Mouse (Mus musculus) heart, embryonic 16.5 days (tissue): ENCODE results near the gene Papss2. TPM values are rescaled to one million over a fixed set of nuclear protein-coding genes. Genes with fewer than 3 reads are reported as not detected.

Experiments used
- ATAC-seq: fragments of 200-750 bp; cut with Nextera tagmentation; replicated peaks from 2 replicates; pipeline ENCODE4 v1.8.0; 2017; ENCODE audit warnings: moderate number of reproducible peaks; ENCODE audit not compliant: insufficient read depth, low FRiP score; ENCODE audit errors: extremely low read depth
- H3K27ac ChIP-seq: fragments of 300-500 bp; sonication (generic); 2 replicates; pipeline ENCODE4 v1.5.1; 2014; ENCODE audit warnings: mild to moderate bottlenecking, low read length, control low read depth, moderate library complexity
- H3K27me3 ChIP-seq: fragments of 300-500 bp; sonication (generic); 2 replicates; pipeline ENCODE4 v1.6.1; 2014; ENCODE audit warnings: low read length, mixed read lengths; ENCODE audit not compliant: control insufficient read depth, insufficient read depth
- H3K36me3 ChIP-seq: fragments of 300-500 bp; sonication (generic); 2 replicates; pipeline ENCODE4 v1.6.1; 2014; ENCODE audit not compliant: control insufficient read depth, insufficient read depth
- H3K4me1 ChIP-seq: fragments of 300-500 bp; sonication (generic); 2 replicates; pipeline ENCODE4 v1.6.1; 2014; ENCODE audit warnings: low read length, mixed read lengths; ENCODE audit not compliant: control insufficient read depth, insufficient read depth
- H3K4me2 ChIP-seq: fragments of 300-500 bp; sonication (generic); 2 replicates; pipeline ENCODE4 v1.6.1; 2014; ENCODE audit warnings: low read depth, mild to moderate bottlenecking, control low read depth, low read length
- H3K4me3 ChIP-seq: fragments of 300-500 bp; sonication (generic); 2 replicates; pipeline ENCODE4 v1.5.1; 2014; ENCODE audit warnings: mild to moderate bottlenecking, control low read depth, low read length
- H3K9ac ChIP-seq: fragments of 300-500 bp; sonication (generic); 2 replicates; pipeline ENCODE4 v1.6.1; 2014; ENCODE audit warnings: low read length, control low read depth
- H3K9me3 ChIP-seq: fragments of 300-500 bp; sonication (generic); replicated peaks from 2 replicates; pipeline ENCODE4 v1.6.1; 2016; ENCODE audit warnings: low read length; ENCODE audit not compliant: control insufficient read depth
- WGBS: fragments of 180-500 bp; shearing (Covaris S2); extraction: QIAGEN DNeasy Blood & Tissue Kit; methylation state at CpG from one replicate; pipeline ENCODE4 v1.1.7; 2014; 5-methylcytosine and 5-hydroxymethylcytosine counted together
- polyA plus RNA-seq: library from polyadenylated mRNA; unstranded; fragments of >200 nt; fragmentation: Nextera tagmentation; extraction: Ambion mirVana; gene quantifications from 2 replicates; pipeline ENCODE4 v1.2.1, GENCODE M21; 2015

The Papss2 gene
- polyA plus RNA-seq, 1 experiment from 2014 or later, result 5.8 TPM

DNA sequence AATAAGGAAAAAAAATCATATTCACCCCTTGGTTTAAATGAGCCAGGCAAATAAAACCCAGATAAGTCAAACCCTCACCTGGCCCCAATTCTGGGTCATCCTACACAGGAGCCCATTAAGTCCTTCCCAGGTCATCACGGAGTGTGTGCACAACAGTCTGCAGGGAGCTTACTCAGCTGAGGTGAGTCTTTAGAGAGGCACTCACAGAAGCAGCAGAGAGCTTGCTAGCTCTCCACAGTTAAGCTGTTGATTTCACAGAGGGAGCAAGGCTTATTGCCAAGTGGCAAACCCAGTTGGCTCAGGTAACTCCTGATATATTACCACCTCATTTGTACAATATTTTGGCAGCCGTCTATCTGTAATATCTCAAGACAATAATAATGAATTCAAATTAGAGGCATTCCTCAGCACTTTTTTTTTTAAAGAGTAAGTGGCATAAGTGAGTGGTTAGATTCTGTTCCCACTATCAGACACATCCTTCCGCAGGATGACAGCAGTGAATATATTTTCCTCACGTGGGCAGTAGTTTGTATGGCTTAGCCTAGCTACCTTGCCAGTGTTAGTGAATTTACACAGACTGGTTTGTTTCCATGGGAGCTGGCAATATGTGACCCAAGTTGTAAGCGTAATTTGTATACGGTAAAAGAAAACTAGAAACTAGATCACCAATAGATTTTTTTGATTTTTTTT, 9.1 kb downstream of the Papss2 start:
- no peaks in the 10 kb centered on the region for H3K9me3 ChIP-seq
- no peak overlapping the region for H3K4me3 ChIP-seq
- 80% methylated on average over 6 of the region's 6 CpGs for WGBS
- no peak overlapping the region for H3K27ac ChIP-seq
- H3K27me3 ChIP-seq, result no peaks in the 10 kb centered on the region
- no peaks in the 10 kb centered on the region for H3K4me1 ChIP-seq
- no peak overlapping the region for H3K4me2 ChIP-seq
- ATAC-seq, result no peak
- no peaks in the 10 kb centered on the region for H3K36me3 ChIP-seq
- H3K9ac ChIP-seq, result no peak overlapping the region

GRCm38 (mm10) chr19:32606227-32606827, 10.7 kb downstream of the Papss2 start:
- no peak overlapping the region for H3K4me2 ChIP-seq
- no peak for ATAC-seq
- WGBS, result 76% methylated on average over 4 of the region's 4 CpGs
- no peaks in the 10 kb centered on the region for H3K9me3 ChIP-seq
- no peaks in the 10 kb centered on the region for H3K27me3 ChIP-seq
- H3K4me1 ChIP-seq, result no peaks in the 10 kb centered on the region
- no peak overlapping the region for H3K9ac ChIP-seq
- H3K36me3 ChIP-seq, result no peaks in the 10 kb centered on the region
- no peak overlapping the region for H3K4me3 ChIP-seq
- H3K27ac ChIP-seq, result no peak overlapping the region

DNA sequence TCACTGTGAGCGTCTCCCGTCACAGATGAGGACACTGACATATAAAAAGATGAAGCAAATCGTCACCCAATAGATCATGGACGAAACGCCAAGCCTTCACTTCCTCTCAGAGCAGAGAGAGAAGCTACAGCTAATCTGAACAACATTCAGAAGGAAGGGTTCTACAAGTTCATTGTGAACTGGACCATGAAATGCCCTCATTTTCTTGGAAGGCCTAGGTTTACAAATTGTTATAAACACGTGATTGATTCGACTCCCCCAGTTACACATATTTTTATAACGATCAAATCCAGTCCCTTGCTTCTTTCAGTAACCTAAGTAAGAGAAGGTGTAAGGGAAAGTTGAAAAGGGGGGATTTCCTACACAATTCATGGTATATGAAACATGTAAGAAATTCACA, 11.4 kb downstream of the Papss2 start:
- no peaks in the 10 kb centered on the region for H3K4me1 ChIP-seq
- no peaks in the 10 kb centered on the region for H3K9me3 ChIP-seq
- no peak overlapping the region for H3K4me2 ChIP-seq
- no peak overlapping the region for H3K27ac ChIP-seq
- no peak overlapping the region for H3K9ac ChIP-seq
- H3K27me3 ChIP-seq, result no peaks in the 10 kb centered on the region
- ATAC-seq, result no peak
- H3K4me3 ChIP-seq, result no peak overlapping the region
- 79% methylated on average over 8 of the region's 8 CpGs for WGBS
- no peaks in the 10 kb centered on the region for H3K36me3 ChIP-seq

DNA sequence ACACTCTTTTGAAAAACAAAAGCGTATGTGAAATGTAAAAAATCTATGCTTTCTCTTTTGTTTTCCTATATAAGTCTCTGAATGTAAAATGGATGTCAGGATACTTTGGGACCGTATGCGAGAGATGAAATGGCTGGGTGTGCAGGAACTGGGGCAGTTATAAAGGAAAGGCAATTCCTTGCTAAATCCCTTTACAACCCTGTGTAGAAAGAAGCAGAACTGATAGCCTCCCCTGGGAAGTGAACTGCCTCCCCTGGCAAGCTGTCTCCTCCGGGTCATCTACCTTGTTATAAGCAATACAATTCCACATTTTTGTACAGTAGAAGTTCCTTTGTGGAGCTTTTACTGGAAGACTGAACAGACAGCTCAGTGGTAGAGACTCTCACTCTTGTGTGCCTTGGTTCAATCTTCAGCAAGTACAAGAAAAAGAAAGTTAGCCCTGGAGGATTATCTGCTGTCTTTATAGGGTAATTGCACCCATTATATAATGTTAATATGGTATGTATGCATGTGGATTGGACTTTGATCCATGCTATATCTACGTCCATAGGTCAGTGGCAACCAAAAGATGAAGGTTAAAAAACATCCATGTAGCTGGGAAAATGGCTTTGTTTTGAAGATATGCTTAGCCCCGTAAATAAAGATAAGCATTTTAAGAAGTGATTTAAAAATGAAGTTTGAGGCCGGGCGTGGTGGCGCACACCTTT, 15.9 kb downstream of the Papss2 start:
- Histone ChIP-seq H3K27me3 (no peaks in the 10 kb centered on the region), H3K4me3 (no peak overlapping the region), H3K4me1 (no peaks in the 10 kb centered on the region), H3K9ac (no peak overlapping the region), H3K9me3 (no peaks in the 10 kb centered on the region), H3K27ac (no peak overlapping the region), H3K36me3 (no peaks in the 10 kb centered on the region), H3K4me2 (no peak overlapping the region)
- WGBS, result 87% methylated on average over 9 of the region's 9 CpGs
- no peak for ATAC-seq

GRCm38 (mm10) chr19:32614046-32614771, 18.6 kb downstream of the Papss2 start:
- WGBS, result 80% methylated on average over 12 of the region's 12 CpGs
- no peaks in the 10 kb centered on the region for H3K27me3 ChIP-seq
- no peaks in the 10 kb centered on the region for H3K9me3 ChIP-seq
- H3K4me3 ChIP-seq, result no peak overlapping the region
- no peaks in the 10 kb centered on the region for H3K4me1 ChIP-seq
- ATAC-seq, result no peak
- no peak overlapping the region for H3K9ac ChIP-seq
- H3K36me3 ChIP-seq, result no peaks in the 10 kb centered on the region
- no peak overlapping the region for H3K4me2 ChIP-seq
- H3K27ac ChIP-seq, result no peak overlapping the region

GRCm38 (mm10) chr19:32614772-32615099, 19.1 kb downstream of the Papss2 start:
- no peak overlapping the region for H3K9ac ChIP-seq
- 79% methylated on average over 2 of the region's 2 CpGs for WGBS
- H3K9me3 ChIP-seq, result no peaks in the 10 kb centered on the region
- no peaks in the 10 kb centered on the region for H3K27me3 ChIP-seq
- no peak for ATAC-seq
- no peak overlapping the region for H3K4me3 ChIP-seq
- no peak overlapping the region for H3K27ac ChIP-seq
- no peaks in the 10 kb centered on the region for H3K4me1 ChIP-seq
- no peak overlapping the region for H3K4me2 ChIP-seq
- no peaks in the 10 kb centered on the region for H3K36me3 ChIP-seq

GRCm38 (mm10) chr19:32616646-32617045, 21.1 kb downstream of the Papss2 start:
- no peaks in the 10 kb centered on the region for H3K4me1 ChIP-seq
- no peaks in the 10 kb centered on the region for H3K27me3 ChIP-seq
- 94% methylated on average over 7 of the region's 7 CpGs for WGBS
- ATAC-seq, result no peak
- no peaks in the 10 kb centered on the region for H3K36me3 ChIP-seq
- H3K9ac ChIP-seq, result no peak overlapping the region
- no peak overlapping the region for H3K4me2 ChIP-seq
- H3K27ac ChIP-seq, result no peak overlapping the region
- H3K9me3 ChIP-seq, result no peaks in the 10 kb centered on the region
- H3K4me3 ChIP-seq, result no peak overlapping the region

DNA sequence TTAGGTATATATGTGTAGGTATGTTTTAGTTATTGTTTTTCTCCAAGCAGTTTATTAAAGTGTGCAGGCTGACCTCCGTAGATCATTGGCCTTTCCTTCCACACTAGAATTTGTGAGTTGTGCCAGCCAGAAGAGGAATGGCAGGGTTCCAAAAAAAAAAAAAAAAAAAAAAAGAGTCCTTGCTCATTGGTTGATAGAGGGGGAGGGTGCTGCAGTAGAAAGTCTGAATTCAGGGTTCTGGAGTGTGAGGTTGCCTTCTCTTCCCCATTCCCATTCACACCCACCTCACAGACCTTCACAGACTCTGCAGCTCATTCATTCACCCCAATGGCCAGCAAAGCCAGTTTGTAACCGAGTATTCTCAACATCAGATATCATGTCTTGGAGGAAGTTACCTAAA, 24.1 kb downstream of the Papss2 start:
- Histone ChIP-seq H3K4me2 (no peak overlapping the region), H3K36me3 (no peaks in the 10 kb centered on the region), H3K9ac (no peak overlapping the region), H3K27me3 (no peaks in the 10 kb centered on the region), H3K4me1 (no peaks in the 10 kb centered on the region), H3K4me3 (no peak overlapping the region), H3K27ac (peak overlapping the region; percentile 14; the same call in 1 of the 2 replicates), H3K9me3 (no peaks in the 10 kb centered on the region)
- ATAC-seq, result no peak
- WGBS, result 59% methylated on average over 2 of the region's 2 CpGs
